Mouse (Mus musculus) hindbrain, postnatal 0 days (tissue): Measurements from ENCODE around the gene Hspa4. TPM values are rescaled to one million over a fixed set of nuclear protein-coding genes. Genes with fewer than 3 reads are reported as not detected.
"Not testable (repeated sequence)": the region's sequence is repeated elsewhere in the genome, so short reads cannot be mapped to it uniquely, and the experiment has no call there.

ENCODE experiments used
- ATAC-seq: fragments of 200-750 bp; cut with Nextera tagmentation; 2 replicates; pipeline ENCODE4 v1.8.0; 2017; ENCODE audit warnings: mild to moderate bottlenecking, moderate TSS enrichment, moderate library complexity
- DNase-seq: peaks from one replicate; pipeline ENCODE4 v3.0.0-alpha.2; 2015; ENCODE audit warnings: low spot score
- H3K27ac ChIP-seq: fragments of 300-500 bp; sonication (generic); 2 replicates; pipeline ENCODE4 v1.5.1; 2014; ENCODE audit warnings: mild to moderate bottlenecking
- H3K27me3 ChIP-seq: fragments of 300-500 bp; sonication (generic); 2 replicates; pipeline ENCODE4 v1.6.1; 2014; ENCODE audit warnings: low read length, mixed read lengths; ENCODE audit not compliant: insufficient read depth
- H3K36me3 ChIP-seq: fragments of 300-500 bp; sonication (generic); 2 replicates; pipeline ENCODE4 v1.6.1; 2014; ENCODE audit warnings: low read length, mixed read lengths; ENCODE audit not compliant: insufficient read depth
- H3K4me1 ChIP-seq: fragments of 300-500 bp; sonication (generic); 2 replicates; pipeline ENCODE4 v1.6.1; 2014; ENCODE audit warnings: antibody characterized with exemption, low read length, mixed read lengths; ENCODE audit not compliant: insufficient read depth
- H3K4me2 ChIP-seq: fragments of 300-500 bp; sonication (generic); 2 replicates; pipeline ENCODE4 v1.6.1; 2014; ENCODE audit warnings: low read depth, mild to moderate bottlenecking, low read length, moderate library complexity, mixed read lengths
- H3K4me3 ChIP-seq: fragments of 300-500 bp; sonication (generic); 2 replicates; pipeline ENCODE4 v1.5.1; 2014; ENCODE audit warnings: low read length
- H3K9ac ChIP-seq: fragments of 300-500 bp; sonication (generic); replicated peaks from 2 replicates; pipeline ENCODE4 v1.6.1; 2014; ENCODE audit warnings: mild to moderate bottlenecking, low read length, moderate library complexity, mixed read lengths
- H3K9me3 ChIP-seq: fragments of 300-500 bp; sonication (generic); 2 replicates; pipeline ENCODE4 v1.6.1; 2016; ENCODE audit warnings: low read length, mixed read lengths
- CTCF ChIP-seq: IDR thresholded peaks from 2 replicates; pipeline ENCODE4 v1.5.1; 2016; ENCODE audit warnings: antibody characterized with exemption, control low read depth, low read depth
- WGBS: fragments of 180-500 bp; shearing (Covaris S2); extraction: QIAGEN DNeasy Blood & Tissue Kit; methylation state at CpG from one replicate; pipeline ENCODE4 v1.1.7; 2014; 5-methylcytosine and 5-hydroxymethylcytosine counted together
- polyA plus RNA-seq: library from polyadenylated mRNA; unstranded; fragments of >200 nt; fragmentation: Nextera tagmentation; extraction: Ambion mirVana; gene quantifications from 2 replicates; pipeline ENCODE4 v1.2.1, GENCODE M21; 2015
- total RNA-seq: library from RNA; depleted of rRNA; stranded (reverse); fragments of >200 nt; gene quantifications from 2 replicates; pipeline ENCODE4 v1.2.3, GENCODE M21; 2014

The Hspa4 gene
- total and polyA plus RNA-seq, 2 experiments from 2014 or later = 50.8 to 79.4 TPM

DNA sequence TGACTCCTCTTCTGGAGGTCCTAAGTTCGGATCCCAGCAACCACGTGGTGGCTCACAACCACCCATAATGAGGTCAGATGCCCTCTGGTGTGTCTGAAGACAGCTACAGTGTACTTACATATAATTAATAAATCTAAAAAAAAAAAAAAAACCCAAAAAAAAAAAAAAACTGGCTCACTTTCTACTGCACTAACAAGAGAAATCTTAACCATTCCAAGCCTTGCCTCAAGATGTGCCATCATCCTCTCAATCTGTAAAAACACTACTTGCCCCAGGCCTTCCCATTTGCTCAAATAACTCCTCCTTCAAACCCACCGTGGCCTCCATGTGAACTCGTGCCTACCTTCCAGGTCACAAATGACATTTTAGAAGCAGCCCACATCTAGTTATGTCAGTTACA lies 3.4 kb downstream of the Hspa4 start:
- no peaks in the 10 kb centered on the region for H3K27me3 ChIP-seq
- H3K27ac ChIP-seq = no peak overlapping the region
- TF ChIP-seq CTCF = no peak
- no peak overlapping the region for H3K4me3 ChIP-seq
- 0 out of 2 replicates have a peak, but pooled peaks cover 2% of the 10 kb centered on the region for H3K36me3 ChIP-seq
- no peak overlapping the region for H3K4me2 ChIP-seq
- peaks cover 17% of the 10 kb centered on the region for H3K4me1 ChIP-seq
- H3K9ac ChIP-seq = no peak overlapping the region
- no peaks in the 10 kb centered on the region for H3K9me3 ChIP-seq
- ATAC-seq = no peak
- no peak for DNase-seq
- WGBS = 75% methylated on average over 4 of the region's 4 CpGs

DNA sequence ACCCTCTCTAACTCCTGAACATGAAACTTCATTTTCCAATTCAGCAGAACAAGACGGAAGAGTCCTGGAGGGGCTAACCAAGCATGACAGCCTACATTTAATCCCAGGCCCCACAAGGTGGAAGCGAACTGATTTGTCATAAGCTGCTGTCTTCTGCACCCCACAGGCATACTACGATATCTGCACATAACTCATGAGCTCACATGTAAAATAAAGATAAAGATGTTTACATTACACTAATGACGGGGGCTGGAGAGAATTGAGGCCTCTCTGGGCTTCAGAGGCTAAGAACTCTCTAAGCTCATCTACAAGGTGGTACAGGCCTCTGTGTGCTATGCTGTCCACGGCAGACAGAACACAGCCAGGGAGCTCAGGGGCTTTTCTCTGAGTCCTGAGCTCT lies 5.8 kb downstream of the Hspa4 start:
- 77% methylated on average over 5 of the region's 5 CpGs for WGBS
- no peak for ATAC-seq
- Histone ChIP-seq H3K36me3 (peaks cover 10% of the 10 kb centered on the region; the same call in 1 of the 2 replicates), H3K9me3 (no peaks in the 10 kb centered on the region), H3K4me1 (peaks cover 9% of the 10 kb centered on the region), H3K27me3 (no peaks in the 10 kb centered on the region), H3K4me3 (no peak overlapping the region), H3K27ac (no peak overlapping the region), H3K4me2 (no peak overlapping the region), H3K9ac (no peak overlapping the region)
- TF ChIP-seq CTCF = no peak
- no peak for DNase-seq

DNA sequence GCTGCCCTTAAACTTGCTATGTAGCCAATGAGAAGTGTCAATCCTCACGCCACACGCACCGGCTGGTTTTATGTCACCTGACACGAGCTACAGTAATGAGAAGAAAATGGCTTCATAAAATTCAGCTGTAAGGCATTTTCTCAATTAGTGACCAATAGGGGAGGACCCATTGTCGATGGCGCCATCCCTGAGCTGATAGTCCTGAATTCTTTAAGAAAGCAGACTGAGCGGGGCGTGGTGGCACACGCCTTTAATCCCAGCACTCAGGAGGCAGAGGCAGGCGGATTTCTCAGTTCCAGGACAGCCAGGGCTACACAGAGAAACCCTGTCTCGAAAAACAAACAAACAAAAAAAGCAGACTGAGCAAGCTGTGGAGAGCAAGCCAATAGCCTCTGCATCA lies 9.4 kb downstream of the Hspa4 start:
- no peak for TF ChIP-seq CTCF
- Histone ChIP-seq H3K4me1 (no peaks in the 10 kb centered on the region), H3K4me2 (no peak overlapping the region), H3K27ac (no peak overlapping the region), H3K36me3 (peaks cover 38% of the 10 kb centered on the region), H3K9ac (no peak overlapping the region), H3K4me3 (no peak overlapping the region), H3K9me3 (no peaks in the 10 kb centered on the region), H3K27me3 (no peaks in the 10 kb centered on the region)
- WGBS = 92% methylated on average over 11 of the region's 11 CpGs
- DNase-seq (no peak), ATAC-seq (no peak)

DNA sequence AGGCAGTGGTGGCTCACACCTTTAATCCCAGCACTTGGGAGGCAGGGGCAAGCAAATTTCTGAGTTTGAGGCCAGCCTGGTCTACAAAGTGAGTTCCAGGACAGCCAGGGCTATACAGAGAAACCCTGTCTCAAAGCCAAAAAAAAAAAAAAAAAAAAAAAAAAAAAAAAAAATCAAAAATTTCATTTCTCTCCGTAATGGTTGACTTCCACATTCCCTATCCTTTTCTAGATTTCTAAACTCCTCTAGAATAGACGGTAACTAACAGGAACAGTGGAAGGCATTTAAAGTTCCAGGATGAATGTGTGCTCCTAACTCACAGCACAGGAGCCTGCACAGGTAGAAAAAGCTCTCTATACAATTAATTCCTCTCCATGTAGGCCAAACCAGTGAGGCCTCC lies 10.1 kb downstream of the Hspa4 start:
- H3K4me1 ChIP-seq, DNase-seq, H3K9ac ChIP-seq, H3K9me3 ChIP-seq, ATAC-seq, H3K27ac ChIP-seq, H3K4me3 ChIP-seq, H3K4me2 ChIP-seq, H3K27me3 ChIP-seq: not testable (repeated sequence)
- WGBS = 93% methylated on average over 2 of the region's 2 CpGs
- peaks cover 40% of the 10 kb centered on the region for H3K36me3 ChIP-seq

DNA sequence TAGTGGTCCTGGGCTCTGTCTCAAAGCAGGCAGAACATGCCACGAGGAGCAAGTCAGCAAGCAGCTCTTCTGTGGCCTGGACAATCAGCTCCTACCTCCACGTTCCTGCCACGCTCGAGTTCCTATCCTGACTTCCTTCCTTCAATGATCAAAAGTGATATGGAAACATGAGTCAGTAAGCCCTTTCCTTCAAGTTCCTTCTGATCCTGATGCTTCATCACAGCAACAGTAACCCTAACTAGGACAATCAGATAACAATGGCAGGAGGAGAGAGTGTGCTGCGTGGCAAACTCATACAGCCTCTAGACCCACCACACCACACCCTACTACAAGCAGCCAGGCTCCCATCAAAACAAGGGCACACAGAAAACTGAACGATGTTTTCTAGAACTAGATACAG lies 14.4 kb downstream of the Hspa4 start:
- Histone ChIP-seq H3K27me3 (no peaks in the 10 kb centered on the region), H3K4me2 (no peak overlapping the region), H3K9me3 (no peaks in the 10 kb centered on the region), H3K4me1 (no peaks in the 10 kb centered on the region), H3K4me3 (no peak overlapping the region), H3K27ac (no peak overlapping the region), H3K36me3 (peaks cover 54% of the 10 kb centered on the region), H3K9ac (no peak overlapping the region)
- TF ChIP-seq CTCF = no peak
- WGBS = 93% methylated on average over 6 of the region's 6 CpGs
- no peak for DNase-seq
- ATAC-seq = no peak

DNA sequence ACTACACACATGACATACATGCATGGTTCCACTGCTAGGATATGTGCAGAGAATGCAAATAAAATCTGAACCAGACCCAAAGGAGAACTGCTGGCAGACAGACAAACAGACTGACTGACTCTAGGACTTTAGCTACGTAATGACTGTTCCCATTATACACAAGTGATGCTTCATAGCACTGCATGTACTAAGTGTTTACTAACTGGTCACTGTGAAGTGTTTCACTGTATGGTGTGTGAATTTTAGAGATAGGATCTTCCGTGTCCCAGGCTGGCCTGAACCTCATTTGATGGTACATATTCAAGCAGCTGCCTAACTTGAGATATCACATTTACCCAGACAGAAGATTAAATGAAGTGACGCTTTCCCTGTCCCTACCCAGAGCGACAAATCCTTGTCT lies 21.8 kb downstream of the Hspa4 start:
- TF ChIP-seq CTCF = no peak
- Histone ChIP-seq H3K4me1 (no peaks in the 10 kb centered on the region), H3K9ac (no peak overlapping the region), H3K9me3 (no peaks in the 10 kb centered on the region), H3K4me3 (no peak overlapping the region), H3K27me3 (no peaks in the 10 kb centered on the region), H3K36me3 (peaks cover 29% of the 10 kb centered on the region), H3K4me2 (no peak overlapping the region), H3K27ac (no peak overlapping the region)
- DNase-seq (no peak), ATAC-seq (no peak)
- 89% methylated on average over 4 of the region's 4 CpGs for WGBS

DNA sequence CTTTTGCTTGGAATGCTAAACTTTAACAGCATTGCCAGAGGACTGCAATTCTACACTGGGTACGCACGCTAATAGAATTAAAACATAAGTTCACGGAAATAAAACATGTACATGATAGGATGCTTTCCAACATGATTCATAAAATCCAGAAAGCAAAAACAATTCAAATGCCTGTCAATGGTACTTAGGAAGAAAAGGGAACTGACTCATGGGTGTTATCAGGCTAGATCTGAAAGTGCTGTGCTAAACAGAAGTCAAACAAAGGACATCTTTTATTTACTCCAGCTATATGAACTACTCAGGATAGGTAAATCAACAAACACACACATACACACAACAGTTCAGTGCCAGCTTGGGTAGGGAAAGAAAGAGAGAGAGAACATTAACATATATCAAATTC lies 24.9 kb downstream of the Hspa4 start:
- 98% methylated on average over 3 of the region's 3 CpGs for WGBS
- TF ChIP-seq CTCF = no peak
- H3K4me1 ChIP-seq = no peaks in the 10 kb centered on the region
- H3K27ac ChIP-seq = no peak overlapping the region
- H3K9me3 ChIP-seq = no peaks in the 10 kb centered on the region
- ATAC-seq (no peak), DNase-seq (no peak)
- no peak overlapping the region for H3K9ac ChIP-seq
- no peaks in the 10 kb centered on the region for H3K27me3 ChIP-seq
- H3K4me2 ChIP-seq = no peak overlapping the region
- no peak overlapping the region for H3K4me3 ChIP-seq
- H3K36me3 ChIP-seq = peaks cover 44% of the 10 kb centered on the region
